Mouse (Mus musculus) heart, embryonic 13.5 days (tissue): ENCODE data around the gene 0610009B22Rik. TPM values are rescaled to one million over a fixed set of nuclear protein-coding genes. Genes with fewer than 3 reads are reported as not detected.

Experiments used
- ATAC-seq: fragments of 200-750 bp; cut with Nextera tagmentation; 2 replicates; pipeline ENCODE4 v1.8.0; 2017; ENCODE audit warnings: moderate TSS enrichment; ENCODE audit not compliant: insufficient number of reproducible peaks, low FRiP score, low TSS enrichment; ENCODE audit errors: extremely low read depth
- H3K27ac ChIP-seq: fragments of 300-500 bp; sonication (generic); replicated peaks from 2 replicates; pipeline ENCODE4 v1.5.1; 2015; ENCODE audit warnings: moderate library complexity, mild to moderate bottlenecking, inconsistent platforms
- H3K27me3 ChIP-seq: fragments of 300-500 bp; sonication (generic); replicated peaks from 2 replicates; pipeline ENCODE4 v1.6.1; 2015; ENCODE audit warnings: mild to moderate bottlenecking, inconsistent platforms
- H3K36me3 ChIP-seq: fragments of 300-500 bp; sonication (generic); 2 replicates; pipeline ENCODE4 v1.6.1; 2015; ENCODE audit warnings: mild to moderate bottlenecking, inconsistent platforms
- H3K4me1 ChIP-seq: fragments of 300-500 bp; sonication (generic); 2 replicates; pipeline ENCODE4 v1.6.1; 2015; ENCODE audit warnings: inconsistent platforms
- H3K4me2 ChIP-seq: fragments of 300-500 bp; sonication (generic); 2 replicates; pipeline ENCODE4 v1.6.1; 2015; ENCODE audit warnings: inconsistent platforms, mild to moderate bottlenecking, moderate library complexity
- H3K4me3 ChIP-seq: fragments of 300-500 bp; sonication (generic); 2 replicates; pipeline ENCODE4 v1.5.1; 2015; ENCODE audit warnings: moderate library complexity, mild to moderate bottlenecking, inconsistent platforms
- H3K9ac ChIP-seq: fragments of 300-500 bp; sonication (generic); 2 replicates; pipeline ENCODE4 v1.6.1; 2015; ENCODE audit warnings: inconsistent platforms, mild to moderate bottlenecking, moderate library complexity
- H3K9me3 ChIP-seq: fragments of 300-500 bp; sonication (generic); 2 replicates; pipeline ENCODE4 v1.6.1; 2016; ENCODE audit warnings: inconsistent platforms
- WGBS: fragments of 180-500 bp; shearing (Covaris S2); methylation state at CpG from one replicate; pipeline ENCODE4 v1.1.7; 2015; ENCODE audit warnings: mixed read lengths; 5-methylcytosine and 5-hydroxymethylcytosine counted together
- polyA plus RNA-seq: library from polyadenylated mRNA; unstranded; fragments of >200 nt; fragmentation: Nextera tagmentation; extraction: Ambion mirVana; gene quantifications from 2 replicates; pipeline ENCODE4 v1.2.1, GENCODE M21; 2015

The 0610009B22Rik gene
- polyA plus RNA-seq, 1 experiment from 2014 or later = 60.8 TPM

- peak; percentile 78 for ATAC-seq
- H3K4me2 ChIP-seq = peak within 1 kb of the TSS; percentile 76
- H3K36me3 ChIP-seq = no peaks in the 10 kb centered on the region
- H3K4me3 ChIP-seq = peak within 1 kb of the TSS; percentile 91
- peak within 1 kb of the TSS; percentile 76 for H3K27ac ChIP-seq
- no peaks in the 10 kb centered on the region for H3K9me3 ChIP-seq
- peaks cover 33% of the 10 kb centered on the region for H3K4me1 ChIP-seq
- H3K27me3 ChIP-seq = peaks cover 6% of the 10 kb centered on the region; the same call in 1 of the 2 replicates
- under 1% methylated on average over 61 of the region's 61 CpGs for WGBS
- H3K9ac ChIP-seq = peak within 1 kb of the TSS; percentile 89
Observed at GRCm38 (mm10) chr11:51635525-51636322, 53.0 kb downstream of the 0610009B22Rik start, which contains the start of gene Rmnd5b. Rmnd5b (minus strand) TSS chr11:51635896.

Other genes starting within 250 kb of the 0610009B22Rik start
- 13.1 and 14.6 TPM in 2 replicates for gene Phykpl, start 104.1 kb downstream of the 0610009B22Rik start, polyA plus RNA-seq
- 273 and 282 TPM in 2 replicates for gene Hnrnpab, start 82.0 kb downstream of the 0610009B22Rik start, polyA plus RNA-seq
- gene Nhp2, start 69.1 kb downstream of the 0610009B22Rik start, polyA plus RNA-seq = 101 and 102 TPM in 2 replicates
- 31.0 and 33.5 TPM in 2 replicates for gene Rmnd5b, start 53.0 kb downstream of the 0610009B22Rik start, polyA plus RNA-seq
- 12.7 and 14.1 TPM in 2 replicates for gene N4bp3, start 38.0 kb downstream of the 0610009B22Rik start, polyA plus RNA-seq
- 0.86 and 0.94 TPM in 2 replicates for gene D930048N14Rik, start 37.9 kb downstream of the 0610009B22Rik start, polyA plus RNA-seq
- gene Sec24a, start 74.8 kb upstream of the 0610009B22Rik start, polyA plus RNA-seq = 9.9 and 10.3 TPM in 2 replicates
- 133 TPM in 2 replicates for gene Sar1b, start 74.8 kb upstream of the 0610009B22Rik start, polyA plus RNA-seq
- 0.60 and 0.78 TPM in 2 replicates for gene Jade2, start 168.8 kb upstream of the 0610009B22Rik start, polyA plus RNA-seq